Mouse (Mus musculus) liver, embryonic 18 days (tissue): ENCODE data around the gene A4galt. TPM values are rescaled to one million over a fixed set of nuclear protein-coding genes. Genes with fewer than 3 reads are reported as not detected.

Experiments
- polyA plus RNA-seq: library from polyadenylated mRNA; depleted of rRNA; stranded (reverse); fragments of >200 nt; gene quantifications from 2 replicates; pipeline ENCODE4 v1.2.3, GENCODE M21; 2012; rRNA removed

A4galt gene
- 0.10 TPM in 2 replicates for polyA plus RNA-seq

DNA sequence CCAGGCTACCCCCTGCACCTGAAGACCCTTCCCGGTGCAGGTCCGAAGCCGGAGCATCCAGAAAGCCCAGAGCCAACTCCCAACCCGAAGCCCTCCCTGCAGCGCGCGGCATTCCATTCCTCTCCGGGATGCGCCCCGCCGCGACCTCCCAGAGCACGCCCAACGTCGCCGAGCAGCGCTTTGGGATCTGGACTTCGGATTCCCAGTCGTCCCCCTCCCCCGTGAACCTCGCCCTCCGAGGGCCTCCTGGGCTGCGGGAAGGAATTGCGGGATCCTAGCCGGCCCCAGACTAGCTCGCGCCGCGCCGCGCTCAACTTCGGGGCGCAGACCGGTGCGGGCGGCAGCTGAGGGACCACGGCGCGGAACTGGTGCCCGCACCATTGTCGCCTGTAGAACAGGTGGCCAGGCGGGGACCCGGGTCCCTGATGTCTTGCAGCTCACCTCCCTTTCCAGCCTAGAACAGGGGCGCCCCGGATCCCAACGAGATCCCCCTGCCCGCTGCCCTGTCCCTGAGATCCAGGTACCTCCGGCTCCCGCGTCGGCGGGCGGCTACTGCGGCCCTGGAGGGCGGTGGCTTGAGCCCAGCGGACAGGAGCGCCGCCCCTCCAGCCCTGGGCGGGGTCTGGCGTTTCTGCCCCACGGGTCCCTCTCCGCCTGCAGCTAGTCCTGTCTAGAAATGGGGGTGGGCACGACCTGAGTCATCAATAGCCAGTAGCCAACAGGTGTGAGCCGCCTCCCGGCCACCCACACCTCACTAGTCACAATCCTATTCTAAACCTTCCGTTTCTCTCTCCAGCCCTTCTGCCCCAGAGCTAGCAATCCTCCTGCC lies at the start of gene A4galt:
Gene A4galt (minus strand): TSS at position 599 of the 829 bp plus-strand sequence.

Other genes starting within 250 kb of the A4galt start
- gene Nfam1, start 218.5 kb downstream of the A4galt start, polyA plus RNA-seq = 7.5 and 8.4 TPM in 2 replicates
- 16.4 and 19.3 TPM in 2 replicates for gene Serhl, start 162.3 kb downstream of the A4galt start, polyA plus RNA-seq
- gene Rrp7a, start 129.0 kb downstream of the A4galt start, polyA plus RNA-seq = 18.9 and 19.0 TPM in 2 replicates
- gene Poldip3, start 102.4 kb downstream of the A4galt start, polyA plus RNA-seq = 22.0 and 22.3 TPM in 2 replicates
- 82.4 and 87.8 TPM in 2 replicates for gene Cyb5r3, start 79.2 kb downstream of the A4galt start, polyA plus RNA-seq
- gene Arfgap3, start 98.5 kb upstream of the A4galt start, polyA plus RNA-seq = 9.2 and 12.9 TPM in 2 replicates
- 25.4 and 27.8 TPM in 2 replicates for gene Pacsin2, start 212.8 kb upstream of the A4galt start, polyA plus RNA-seq